Mouse (Mus musculus): ENCODE measurements around the gene Gsdme. TPM values are rescaled to one million over a fixed set of nuclear protein-coding genes. Genes with fewer than 3 reads are reported as not detected.

Gsdme gene
- 25.6 and 27.0 TPM in 2 replicates for polyA plus RNA-seq (2015; fragmentation: Nextera tagmentation; extraction: Ambion mirVana)

DNA sequence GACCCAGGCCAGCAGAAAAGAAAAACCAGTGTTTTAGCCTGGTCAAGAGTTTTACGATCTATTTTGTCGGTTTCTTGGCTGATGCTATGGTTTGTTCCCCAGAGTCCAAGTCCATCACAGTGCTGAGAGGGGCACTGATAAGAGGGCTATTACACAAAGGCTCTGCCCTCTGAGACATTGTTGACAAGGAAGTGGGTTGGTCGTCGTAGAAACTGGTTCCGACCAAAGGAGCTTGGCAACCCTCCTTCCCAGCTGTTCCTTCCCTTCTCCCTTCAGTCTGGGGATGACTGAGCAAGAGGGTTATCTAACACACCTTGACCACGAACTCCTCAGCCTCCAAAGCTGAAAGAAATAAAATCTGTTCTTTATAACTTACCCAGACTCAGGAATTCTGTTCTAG, at the start of gene Gsdme:
Gene Gsdme, minus strand, starts transcription at position 193 of the 400 bp plus-strand sequence.
- H3K27ac ChIP-seq (ENCODE audit: low read depth, low read length), result peak within 1 kb of the TSS; percentile 79
- H3K4me2 ChIP-seq (replicated peaks; ENCODE audit: low read depth), result peak within 1 kb of the TSS; percentile 46

DNA sequence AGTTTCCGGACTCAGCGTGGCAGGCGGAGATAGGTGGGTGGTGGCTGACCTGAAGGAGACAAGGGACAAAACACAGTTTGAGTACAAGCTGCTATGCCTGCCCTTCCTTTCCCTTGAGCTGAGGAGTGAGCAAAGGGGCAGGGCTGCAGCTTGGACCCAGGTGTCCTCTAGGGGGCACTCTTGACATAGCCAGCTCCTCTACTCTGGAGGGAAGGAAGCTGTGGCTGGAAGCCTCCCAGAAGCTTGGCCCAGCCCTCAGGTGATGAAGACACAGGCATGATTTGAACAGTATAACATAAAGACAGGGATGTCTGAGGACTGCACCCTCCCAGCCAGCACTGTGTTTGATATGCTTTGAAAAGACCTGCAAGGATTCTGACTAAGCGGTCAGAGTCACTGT, 49.0 kb upstream of the Gsdme start:
- Histone ChIP-seq H3K4me1 (replicated peaks; ENCODE audit: control insufficient read depth, insufficient read depth, low read length) (no peaks in the 10 kb centered on the region), H3K36me3 (ENCODE audit: control insufficient read depth, insufficient read depth) (peaks cover 9% of the 10 kb centered on the region), H3K9me3 (ENCODE audit: control insufficient read depth) (no peaks in the 10 kb centered on the region), H3K4me3 (ENCODE audit: low read depth, low read length) (no peak overlapping the region), H3K9ac (ENCODE audit: low read depth, low read length) (no peak overlapping the region), H3K27ac (ENCODE audit: low read depth, low read length) (no peak overlapping the region), H3K4me2 (replicated peaks; ENCODE audit: low read depth) (no peak overlapping the region), H3K27me3 (replicated peaks; ENCODE audit: control insufficient read depth, insufficient read depth, low read length) (no peaks in the 10 kb centered on the region)
- 44% methylated on average over 4 of the region's 4 CpGs for WGBS
- ATAC-seq, result peak; percentile 55; the same call in 1 of the 2 replicates
- TF ChIP-seq CTCF (IDR thresholded peaks at IDR 0.05; ENCODE audit: low read depth), result peak; percentile 95

More for the DNA sequence above, at the start of gene Gsdme:
- TF ChIP-seq CTCF (IDR thresholded peaks at IDR 0.05; ENCODE audit: low read depth), result no peak
- no peaks in the 10 kb centered on the region for H3K9me3 ChIP-seq (ENCODE audit: control insufficient read depth)
- no peaks in the 10 kb centered on the region for H3K27me3 ChIP-seq (replicated peaks; ENCODE audit: control insufficient read depth, insufficient read depth, low read length)
- peaks cover 4% of the 10 kb centered on the region for H3K4me1 ChIP-seq (replicated peaks; ENCODE audit: control insufficient read depth, insufficient read depth, low read length)
- WGBS, result 27% methylated on average over 6 of the region's 6 CpGs
- no peaks in the 10 kb centered on the region for H3K36me3 ChIP-seq (ENCODE audit: control insufficient read depth, insufficient read depth)
- H3K4me3 ChIP-seq (ENCODE audit: low read depth, low read length), result no peak within 1 kb of the TSS
- peak; percentile 71 for ATAC-seq
- no peak within 1 kb of the TSS for H3K9ac ChIP-seq (ENCODE audit: low read depth, low read length)

DNA sequence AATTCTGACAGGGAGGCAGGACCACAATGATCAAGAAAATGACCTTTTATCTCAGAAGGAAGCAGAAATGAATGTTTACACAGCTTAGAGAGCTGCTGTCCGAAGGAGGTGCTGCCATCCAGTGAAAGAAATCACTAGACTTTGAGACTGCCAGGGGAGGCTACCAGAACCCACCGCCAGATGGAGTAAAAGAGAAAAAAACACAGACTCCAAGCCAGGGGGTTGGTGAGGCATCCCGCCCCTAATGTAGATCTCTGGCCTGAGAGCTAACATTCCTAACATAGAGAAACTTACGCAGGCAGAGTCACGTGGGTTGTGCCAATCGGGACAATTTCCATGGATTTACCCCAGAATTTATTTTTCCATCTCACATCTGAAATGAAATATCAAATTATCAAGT, 45.4 kb upstream of the Gsdme start:
- WGBS, result 23% methylated on average over 6 of the region's 6 CpGs
- H3K4me1 ChIP-seq (replicated peaks; ENCODE audit: control insufficient read depth, insufficient read depth, low read length), result no peaks in the 10 kb centered on the region
- H3K36me3 ChIP-seq (ENCODE audit: control insufficient read depth, insufficient read depth), result peaks cover 14% of the 10 kb centered on the region
- no peaks in the 10 kb centered on the region for H3K9me3 ChIP-seq (ENCODE audit: control insufficient read depth)
- ATAC-seq, result 0 out of 2 replicates have a peak, but pooled peaks have one; percentile 19
- H3K4me2 ChIP-seq (replicated peaks; ENCODE audit: low read depth), result no peak overlapping the region
- no peak overlapping the region for H3K4me3 ChIP-seq (ENCODE audit: low read depth, low read length)
- peak; percentile 74 for TF ChIP-seq CTCF (IDR thresholded peaks at IDR 0.05; ENCODE audit: low read depth)
- H3K9ac ChIP-seq (ENCODE audit: low read depth, low read length), result no peak overlapping the region
- H3K27ac ChIP-seq (ENCODE audit: low read depth, low read length), result no peak overlapping the region
- no peaks in the 10 kb centered on the region for H3K27me3 ChIP-seq (replicated peaks; ENCODE audit: control insufficient read depth, insufficient read depth, low read length)

- Histone ChIP-seq H3K4me2 (replicated peaks; ENCODE audit: low read depth) (no peak overlapping the region), H3K9me3 (ENCODE audit: control insufficient read depth) (no peaks in the 10 kb centered on the region), H3K27me3 (replicated peaks; ENCODE audit: control insufficient read depth, insufficient read depth, low read length) (no peaks in the 10 kb centered on the region), H3K9ac (ENCODE audit: low read depth, low read length) (no peak overlapping the region), H3K27ac (ENCODE audit: low read depth, low read length) (no peak overlapping the region), H3K4me3 (ENCODE audit: low read depth, low read length) (no peak overlapping the region), H3K36me3 (ENCODE audit: control insufficient read depth, insufficient read depth) (peaks cover 19% of the 10 kb centered on the region), H3K4me1 (replicated peaks; ENCODE audit: control insufficient read depth, insufficient read depth, low read length) (no peaks in the 10 kb centered on the region)
- 74% methylated on average over 4 of the region's 4 CpGs for WGBS
- no peak for ATAC-seq
- no peak for TF ChIP-seq CTCF (IDR thresholded peaks at IDR 0.05; ENCODE audit: low read depth)
These were observed 43.0 kb upstream of the Gsdme start for GRCm38 (mm10) chr6:50306625-50307024.

DNA sequence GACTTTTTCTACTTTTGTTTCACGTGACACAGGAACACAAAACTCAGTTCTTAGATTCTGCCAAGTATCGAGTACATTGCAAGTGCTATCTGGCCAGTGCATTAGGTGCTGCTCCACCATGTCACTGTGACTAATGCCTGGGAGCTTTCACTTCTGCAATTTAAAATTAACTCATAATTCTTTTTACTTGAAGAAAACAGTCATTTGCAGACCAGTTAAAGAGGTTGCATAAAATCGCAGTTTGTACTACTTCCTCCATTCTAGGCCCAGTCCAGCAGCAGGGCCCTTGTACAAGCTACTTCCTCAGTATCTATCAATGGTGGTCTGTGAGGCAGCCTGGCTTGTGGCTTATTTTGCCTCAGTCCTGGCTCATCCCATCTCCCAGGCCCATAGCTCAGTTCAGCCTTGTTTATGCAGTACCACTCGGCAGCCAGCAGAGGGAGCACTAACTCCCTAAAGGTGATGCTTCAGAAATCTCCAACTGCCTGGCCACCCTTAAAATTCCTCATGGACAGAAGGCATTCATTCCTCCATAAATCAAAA, 41.4 kb upstream of the Gsdme start:
- no peak overlapping the region for H3K27ac ChIP-seq (ENCODE audit: low read depth, low read length)
- no peak overlapping the region for H3K4me3 ChIP-seq (ENCODE audit: low read depth, low read length)
- WGBS, result 62% methylated on average over 4 of the region's 4 CpGs
- H3K36me3 ChIP-seq (ENCODE audit: control insufficient read depth, insufficient read depth), result peaks cover 10% of the 10 kb centered on the region; the same call in 1 of the 2 replicates
- no peak overlapping the region for H3K4me2 ChIP-seq (replicated peaks; ENCODE audit: low read depth)
- TF ChIP-seq CTCF (IDR thresholded peaks at IDR 0.05; ENCODE audit: low read depth), result peak; percentile 94
- H3K4me1 ChIP-seq (replicated peaks; ENCODE audit: control insufficient read depth, insufficient read depth, low read length), result no peaks in the 10 kb centered on the region
- no peak for ATAC-seq
- H3K9me3 ChIP-seq (ENCODE audit: control insufficient read depth), result no peaks in the 10 kb centered on the region
- no peaks in the 10 kb centered on the region for H3K27me3 ChIP-seq (replicated peaks; ENCODE audit: control insufficient read depth, insufficient read depth, low read length)
- no peak overlapping the region for H3K9ac ChIP-seq (ENCODE audit: low read depth, low read length)

DNA sequence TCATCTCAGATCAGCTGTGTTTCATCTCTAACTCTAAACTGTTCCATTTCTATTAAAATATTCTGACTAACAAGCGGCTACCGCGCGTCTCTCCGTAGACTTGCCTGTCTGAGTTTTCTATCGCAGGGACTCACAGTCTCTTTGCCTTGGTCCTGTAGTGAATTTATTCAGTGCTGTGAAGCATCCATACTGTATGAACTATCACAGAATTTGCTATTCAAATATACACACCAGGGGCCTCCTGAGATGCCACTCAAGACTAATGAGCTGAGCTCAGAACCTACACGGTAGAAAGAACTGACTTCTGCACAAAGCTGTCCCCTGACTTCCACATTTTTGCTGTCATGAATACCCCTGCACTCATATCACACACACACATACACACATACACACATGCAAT, 37.5 kb upstream of the Gsdme start:
- Histone ChIP-seq H3K36me3 (ENCODE audit: control insufficient read depth, insufficient read depth) (peaks cover 14% of the 10 kb centered on the region; the same call in 1 of the 2 replicates), H3K9ac (ENCODE audit: low read depth, low read length) (no peak overlapping the region), H3K9me3 (ENCODE audit: control insufficient read depth) (no peaks in the 10 kb centered on the region), H3K4me2 (replicated peaks; ENCODE audit: low read depth) (no peak overlapping the region), H3K27me3 (replicated peaks; ENCODE audit: control insufficient read depth, insufficient read depth, low read length) (no peaks in the 10 kb centered on the region), H3K27ac (ENCODE audit: low read depth, low read length) (no peak overlapping the region), H3K4me3 (ENCODE audit: low read depth, low read length) (no peak overlapping the region), H3K4me1 (replicated peaks; ENCODE audit: control insufficient read depth, insufficient read depth, low read length) (no peaks in the 10 kb centered on the region)
- WGBS, result 91% methylated on average over 7 of the region's 7 CpGs
- no peak for ATAC-seq
- no peak for TF ChIP-seq CTCF (IDR thresholded peaks at IDR 0.05; ENCODE audit: low read depth)
